Mouse (Mus musculus) midbrain, embryonic 10.5 days (tissue): Measurements from ENCODE around the gene Vps29. TPM values are rescaled to one million over a fixed set of nuclear protein-coding genes. Genes with fewer than 3 reads are reported as not detected.

ENCODE experiments used
- DNase-seq: peaks from one replicate; pipeline ENCODE4 v3.0.0-alpha.2; 2017; ENCODE audit warnings: low spot score
- H3K27ac ChIP-seq: fragments of 300-500 bp; sonication (generic); replicated peaks from 2 replicates; pipeline ENCODE4 v1.5.1; 2016; ENCODE audit warnings: mild to moderate bottlenecking
- H3K27me3 ChIP-seq: fragments of 300-500 bp; sonication (generic); 2 replicates; pipeline ENCODE4 v1.6.1; 2016; ENCODE audit warnings: low read depth, mild to moderate bottlenecking; ENCODE audit not compliant: poor library complexity, severe bottlenecking
- H3K36me3 ChIP-seq: fragments of 300-500 bp; sonication (generic); 2 replicates; pipeline ENCODE4 v1.6.1; 2016; ENCODE audit warnings: mild to moderate bottlenecking, moderate library complexity
- H3K4me1 ChIP-seq: fragments of 300-500 bp; sonication (generic); 2 replicates; pipeline ENCODE4 v1.6.1; 2016
- H3K4me3 ChIP-seq: fragments of 300-500 bp; sonication (generic); 2 replicates; pipeline ENCODE4 v1.5.1; 2016; ENCODE audit warnings: mild to moderate bottlenecking, moderate library complexity
- H3K9me3 ChIP-seq: fragments of 300-500 bp; sonication (generic); replicated peaks from 2 replicates; pipeline ENCODE4 v1.6.1; 2016; ENCODE audit warnings: mild to moderate bottlenecking
- WGBS: fragments of 180-500 bp; shearing (Covaris S2); methylation state at CpG from one replicate; pipeline ENCODE4 v1.1.7; 2016; 5-methylcytosine and 5-hydroxymethylcytosine counted together
- polyA plus RNA-seq: library from polyadenylated mRNA; unstranded; fragments of >200 nt; fragmentation: Nextera tagmentation; extraction: Ambion mirVana; gene quantifications from 2 replicates; pipeline ENCODE4 v1.2.1, GENCODE M21; 2016

The Vps29 gene
- polyA plus RNA-seq, 1 experiment from 2014 or later = 218 TPM

DNA sequence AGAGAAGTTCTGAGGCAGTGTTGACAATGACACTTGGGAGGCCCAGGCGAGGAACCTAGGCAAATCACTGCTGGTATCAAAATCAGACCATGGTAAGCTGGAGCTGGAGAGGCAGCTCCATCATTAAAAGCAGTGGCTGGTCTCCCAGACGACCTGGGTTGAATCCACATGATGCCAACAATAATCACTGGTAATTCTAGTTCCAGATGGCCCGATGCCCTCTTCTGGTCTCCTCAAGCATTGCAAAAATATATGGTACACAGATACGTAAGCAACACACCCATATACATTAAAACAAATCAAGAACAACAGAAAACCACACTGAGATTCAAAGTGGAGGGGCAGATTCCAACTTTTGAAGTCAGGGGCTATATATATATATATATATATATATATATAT is 8.4 kb upstream of the Vps29 start:
- H3K36me3 ChIP-seq = no peaks in the 10 kb centered on the region
- no peak overlapping the region for H3K27ac ChIP-seq
- no peak for DNase-seq
- no peaks in the 10 kb centered on the region for H3K4me1 ChIP-seq
- no peaks in the 10 kb centered on the region for H3K27me3 ChIP-seq
- H3K9me3 ChIP-seq = 0 out of 2 replicates have a peak, but pooled peaks cover 4% of the 10 kb centered on the region
- WGBS = 73% methylated on average over 4 of the region's 4 CpGs
- no peak overlapping the region for H3K4me3 ChIP-seq

DNA sequence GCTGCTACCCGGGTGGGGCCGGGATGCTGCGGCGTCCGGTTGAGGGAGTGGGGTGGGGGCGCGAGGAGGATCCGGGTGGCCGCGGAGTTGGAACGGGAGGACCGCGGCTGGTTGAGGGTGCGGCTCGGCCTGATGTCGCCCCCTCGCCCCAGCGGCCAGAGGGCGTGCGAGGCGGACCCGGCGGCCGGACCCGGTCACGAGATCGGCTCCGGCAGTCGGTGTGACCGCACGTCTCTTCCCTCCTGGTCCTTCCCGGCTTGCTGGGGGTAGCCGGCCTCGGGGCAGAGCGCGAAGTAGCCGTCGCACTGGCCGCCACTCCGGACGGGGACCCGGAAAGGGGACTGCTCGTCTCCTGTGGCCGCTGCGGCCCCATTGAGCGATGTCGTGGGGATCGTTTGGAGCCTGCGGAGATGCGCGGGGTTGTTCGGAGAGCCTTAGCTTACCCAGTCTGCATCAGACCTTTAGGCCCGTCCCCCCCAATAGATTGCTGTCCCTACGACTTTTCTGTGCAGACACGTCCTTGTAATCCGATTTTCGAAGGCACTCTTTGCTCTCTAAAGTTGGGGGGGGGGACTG is 411 bp downstream of the Vps29 start:
- under 1% methylated on average over 57 of the region's 57 CpGs for WGBS
- Histone ChIP-seq H3K4me1 (peaks cover 21% of the 10 kb centered on the region), H3K27ac (peak overlapping the region; percentile 86), H3K27me3 (no peaks in the 10 kb centered on the region), H3K4me3 (peak overlapping the region; percentile 97), H3K36me3 (peaks cover 21% of the 10 kb centered on the region), H3K9me3 (no peaks in the 10 kb centered on the region)
- no peak for DNase-seq

DNA sequence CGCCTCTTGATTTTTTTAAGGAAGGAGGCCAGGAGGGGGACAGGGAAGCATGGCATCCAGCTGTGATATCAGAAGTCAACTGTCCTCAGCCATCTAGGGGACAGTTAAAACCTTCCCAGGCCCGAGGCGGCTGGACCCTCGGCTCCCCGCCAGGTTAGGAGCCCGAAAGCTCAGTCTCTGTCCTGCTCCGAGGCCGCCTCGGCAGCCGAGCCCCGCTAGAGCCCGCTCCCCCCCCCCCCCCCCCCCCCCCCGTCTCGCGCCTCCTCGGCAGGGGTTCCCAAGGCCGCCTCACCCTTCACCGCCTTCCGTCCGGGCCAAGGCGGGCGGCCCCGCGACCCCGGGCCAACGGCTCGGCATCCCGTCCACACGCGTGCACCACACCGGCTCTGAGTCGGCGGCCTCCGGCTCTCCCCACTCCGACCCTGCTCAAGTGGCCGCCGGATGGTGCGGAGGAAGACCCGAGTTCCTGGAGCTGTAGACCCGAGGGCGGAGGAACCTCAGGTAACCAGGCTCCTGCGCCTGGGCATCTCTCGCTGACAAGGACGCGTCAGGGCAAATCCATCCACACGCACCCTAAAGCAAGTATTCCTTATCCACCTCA is 17.5 kb downstream of the Vps29 start, which contains the start of gene Gpn3:
Gene Gpn3, plus strand, starts transcription at position 286 of the 601 bp plus-strand sequence.
- no peaks in the 10 kb centered on the region for H3K27me3 ChIP-seq
- DNase-seq = no peak
- peak within 1 kb of the TSS; percentile 67 for H3K4me3 ChIP-seq
- peak within 1 kb of the TSS; percentile 92 for H3K27ac ChIP-seq
- no peaks in the 10 kb centered on the region for H3K9me3 ChIP-seq
- H3K36me3 ChIP-seq = peaks cover 64% of the 10 kb centered on the region
- WGBS = under 1% methylated on average over 38 of the region's 46 CpGs
- H3K4me1 ChIP-seq = peaks cover 27% of the 10 kb centered on the region

DNA sequence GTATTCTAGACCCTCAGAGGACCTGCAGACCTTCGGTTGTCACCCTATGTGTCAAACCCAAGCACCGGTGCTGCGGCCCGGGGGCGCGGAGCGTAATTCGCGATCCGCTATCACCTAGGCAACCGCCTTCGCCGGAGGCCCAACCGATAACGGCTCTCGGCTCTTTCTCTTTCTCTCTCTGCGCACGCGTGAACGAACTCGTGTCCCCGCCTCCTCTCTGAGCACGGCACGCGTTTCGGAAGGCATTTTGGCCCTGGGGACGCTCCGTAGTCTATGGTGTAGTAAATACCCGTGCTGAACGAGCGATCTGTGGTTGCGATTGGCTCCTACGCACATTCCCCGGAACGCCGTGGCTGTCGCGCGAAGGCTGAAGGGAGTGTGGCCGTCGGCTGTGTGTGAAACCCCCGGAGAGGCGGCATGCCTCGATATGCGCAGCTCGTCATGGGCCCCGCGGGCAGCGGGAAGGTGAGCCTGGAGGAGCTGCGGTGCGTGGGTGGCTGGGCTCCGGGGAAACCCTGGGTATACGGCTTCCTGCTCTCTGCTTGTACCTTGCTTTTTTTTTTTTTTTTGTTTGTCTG is 18.1 kb downstream of the Vps29 start, which contains the start of gene Fam216a:
Gene Fam216a, minus strand, starts transcription at position 173 of the 578 bp plus-strand sequence.
- Histone ChIP-seq H3K27me3 (no peaks in the 10 kb centered on the region), H3K4me3 (peak within 1 kb of the TSS; percentile 67), H3K4me1 (peaks cover 27% of the 10 kb centered on the region), H3K36me3 (peaks cover 64% of the 10 kb centered on the region), H3K9me3 (no peaks in the 10 kb centered on the region), H3K27ac (peak within 1 kb of the TSS; percentile 92)
- under 1% methylated on average over 53 of the region's 53 CpGs for WGBS
- peak; percentile 100 for DNase-seq

DNA sequence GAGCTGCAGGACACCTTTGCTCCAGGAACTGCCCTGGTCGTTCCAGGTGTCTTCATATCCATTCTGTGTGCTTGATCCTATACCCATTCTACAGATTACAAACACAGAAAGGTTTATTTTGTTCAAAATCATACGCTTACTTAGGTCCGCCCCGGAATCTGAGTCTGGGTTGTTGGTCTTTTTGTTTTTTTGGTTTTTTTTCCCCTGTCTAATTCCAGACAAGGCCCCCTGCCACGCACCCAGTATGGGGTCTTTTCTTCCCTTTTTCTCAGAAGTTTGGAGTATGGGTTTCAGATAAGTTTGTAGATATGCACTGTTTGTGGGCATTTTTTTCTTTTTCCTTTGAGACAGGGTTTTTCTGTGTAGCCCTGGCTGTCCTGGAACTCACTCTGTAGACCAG is 18.7 kb downstream of the Vps29 start:
- H3K27me3 ChIP-seq = no peaks in the 10 kb centered on the region
- 9% methylated on average over 5 of the region's 5 CpGs for WGBS
- H3K27ac ChIP-seq = peak overlapping the region; percentile 92
- H3K9me3 ChIP-seq = no peaks in the 10 kb centered on the region
- H3K4me1 ChIP-seq = peaks cover 27% of the 10 kb centered on the region
- H3K36me3 ChIP-seq = peaks cover 59% of the 10 kb centered on the region
- peak overlapping the region; percentile 67 for H3K4me3 ChIP-seq
- no peak for DNase-seq

DNA sequence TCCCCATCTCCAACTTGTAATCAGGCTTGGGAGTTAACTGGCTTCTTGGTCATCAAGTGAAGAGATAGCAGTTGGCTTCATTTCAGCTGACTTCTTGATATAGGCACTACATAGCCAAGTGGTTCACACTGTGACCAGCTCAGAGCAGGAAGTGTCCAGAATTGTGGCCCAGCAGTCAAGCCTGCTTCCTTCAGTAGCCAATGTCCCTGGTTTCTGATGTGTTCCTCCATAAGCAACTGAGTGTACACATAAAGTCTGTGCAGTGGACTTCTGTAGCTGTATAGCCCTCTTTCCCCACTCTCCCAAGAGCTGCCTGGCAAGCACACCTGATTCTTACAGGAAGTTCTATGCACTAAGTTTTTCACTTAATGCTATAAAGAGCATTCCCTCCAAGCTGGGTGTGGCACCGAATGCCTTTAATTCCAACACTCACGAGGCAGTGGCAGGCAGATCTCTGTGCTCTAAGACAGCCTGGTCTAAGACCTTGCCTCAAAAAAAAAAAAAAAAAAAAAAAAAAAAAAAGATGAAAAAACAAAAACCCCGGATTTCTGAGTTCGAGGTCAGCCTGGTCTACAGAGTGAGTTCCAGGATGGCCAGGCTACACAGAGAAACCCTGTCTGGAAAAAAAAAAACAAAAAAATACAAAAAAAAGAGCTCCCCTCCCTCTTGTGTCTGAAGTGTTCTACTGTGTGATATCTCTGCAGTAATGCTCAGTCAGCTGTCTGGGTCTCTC is 23.1 kb downstream of the Vps29 start:
- H3K4me3 ChIP-seq = no peak overlapping the region
- no peak for DNase-seq
- 90% methylated on average over 4 of the region's 4 CpGs for WGBS

DNA sequence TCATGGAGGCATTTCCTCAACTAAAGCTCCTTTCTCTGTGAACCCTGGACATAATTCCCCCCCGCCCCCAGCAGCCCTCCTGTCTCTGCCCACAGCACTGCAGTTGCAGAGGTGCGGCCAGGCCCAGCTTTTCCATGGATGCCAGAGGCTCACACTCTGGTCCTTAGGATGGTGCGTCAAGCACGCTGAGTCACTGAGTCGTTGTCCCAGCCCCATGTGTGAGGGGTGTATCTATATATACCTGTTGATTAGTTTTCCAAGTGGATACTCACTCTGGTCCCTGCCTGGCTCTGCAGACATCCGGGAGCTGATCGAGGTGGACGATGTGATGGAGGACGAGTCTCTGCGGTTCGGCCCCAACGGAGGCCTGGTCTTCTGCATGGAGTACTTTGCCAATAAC is 24.0 kb downstream of the Vps29 start:
- WGBS = 95% methylated on average over 12 of the region's 12 CpGs
- Histone ChIP-seq H3K4me3 (no peak overlapping the region), H3K36me3 (peaks cover 85% of the 10 kb centered on the region), H3K9me3 (no peaks in the 10 kb centered on the region), H3K27ac (no peak overlapping the region), H3K4me1 (peaks cover 8% of the 10 kb centered on the region), H3K27me3 (no peaks in the 10 kb centered on the region)
- DNase-seq = no peak

More for the DNA sequence above, 23.1 kb downstream of the Vps29 start:
- H3K36me3 ChIP-seq = peaks cover 77% of the 10 kb centered on the region
- H3K4me1 ChIP-seq = peaks cover 12% of the 10 kb centered on the region
- H3K27ac ChIP-seq = no peak overlapping the region
- no peaks in the 10 kb centered on the region for H3K9me3 ChIP-seq
- H3K27me3 ChIP-seq = no peaks in the 10 kb centered on the region

DNA sequence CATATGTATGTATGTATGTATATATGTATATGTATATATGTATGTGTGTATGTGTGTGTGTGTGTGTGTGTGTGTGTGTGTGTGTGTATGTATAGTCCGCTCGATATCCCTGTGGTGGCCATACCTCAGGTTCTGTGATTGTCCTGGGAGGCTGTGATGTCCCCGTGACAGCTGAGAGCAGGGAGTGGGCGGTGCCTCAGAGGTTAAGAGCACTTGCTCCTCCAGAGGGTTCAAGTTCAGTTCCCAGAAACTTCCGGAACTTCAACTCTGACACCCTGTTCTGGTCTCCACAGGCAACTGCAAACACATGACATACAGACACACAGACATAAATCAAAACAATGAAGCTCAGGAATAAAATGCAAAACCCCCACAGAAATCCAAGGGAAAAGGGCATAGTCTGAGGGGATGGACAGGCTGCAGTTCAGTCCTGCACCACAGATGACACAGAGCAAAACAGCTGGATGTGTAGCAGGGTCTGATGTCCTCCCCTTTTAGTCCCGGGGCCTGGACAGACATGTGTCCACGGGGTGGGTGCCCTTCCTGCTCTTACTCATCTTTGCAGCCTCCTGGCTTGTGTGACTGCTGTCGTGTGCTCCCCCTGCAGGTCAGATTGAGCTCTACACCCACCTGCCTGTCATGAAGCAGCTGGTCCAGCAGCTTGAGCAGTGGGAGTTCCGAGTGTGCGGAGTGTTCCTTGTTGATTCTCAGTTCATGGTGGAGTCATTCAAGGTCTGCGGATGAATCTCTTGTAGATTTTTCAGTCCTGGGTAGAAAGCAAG is 25.4 kb downstream of the Vps29 start:
- Histone ChIP-seq H3K27me3 (no peaks in the 10 kb centered on the region), H3K9me3 (no peaks in the 10 kb centered on the region), H3K36me3 (peaks cover 76% of the 10 kb centered on the region), H3K4me3 (no peak overlapping the region), H3K27ac (no peak overlapping the region), H3K4me1 (no peaks in the 10 kb centered on the region)
- peak; percentile 69 for DNase-seq
- WGBS = 66% methylated on average over 11 of the region's 11 CpGs

DNA sequence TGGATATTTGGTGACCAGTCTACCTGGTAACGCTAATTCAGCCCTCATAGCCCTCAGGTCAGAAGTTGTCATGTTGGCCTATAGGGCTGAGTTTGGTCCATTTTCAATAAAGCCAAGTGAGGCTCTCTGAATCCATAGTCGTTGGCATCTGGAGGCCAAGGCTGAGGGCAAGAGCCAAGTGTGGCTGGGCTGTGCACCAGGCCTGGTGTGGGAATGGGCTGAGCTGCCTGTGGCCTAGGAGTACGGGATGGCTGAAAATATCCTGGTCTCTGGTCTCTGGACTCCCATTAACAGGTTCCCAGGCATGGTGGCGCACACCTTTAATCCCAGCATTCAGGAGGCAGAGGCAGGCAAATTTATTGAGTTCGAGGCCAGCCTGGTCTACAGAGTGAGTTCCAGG is 35.8 kb downstream of the Vps29 start:
- Histone ChIP-seq H3K4me1 (peaks cover 13% of the 10 kb centered on the region), H3K36me3 (0 out of 2 replicates have a peak, but pooled peaks cover 7% of the 10 kb centered on the region), H3K9me3 (no peaks in the 10 kb centered on the region), H3K27ac (no peak overlapping the region), H3K4me3 (no peak overlapping the region), H3K27me3 (no peaks in the 10 kb centered on the region)
- no peak for DNase-seq
- 84% methylated on average over 5 of the region's 5 CpGs for WGBS

DNA sequence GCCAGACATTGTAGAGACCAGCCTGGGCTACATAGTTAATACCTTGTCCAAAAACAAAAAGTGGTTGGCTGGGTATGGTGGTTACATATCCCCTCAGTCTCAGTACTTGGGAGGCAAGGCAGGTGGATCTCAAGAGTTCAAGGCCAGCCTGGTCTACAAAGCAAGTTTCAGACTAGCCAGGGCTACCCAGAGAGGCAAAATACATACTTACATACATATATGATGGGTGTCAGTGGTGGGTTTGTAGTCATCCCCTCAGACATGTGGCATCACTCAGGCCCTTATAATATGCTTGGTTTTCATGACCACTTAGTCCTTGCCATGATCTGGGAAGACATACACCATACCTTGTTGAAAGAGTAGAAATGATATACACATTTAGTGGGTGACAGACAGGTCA is 36.5 kb downstream of the Vps29 start:
- Histone ChIP-seq H3K9me3 (no peaks in the 10 kb centered on the region), H3K27ac (no peak overlapping the region), H3K36me3 (0 out of 2 replicates have a peak, but pooled peaks cover 10% of the 10 kb centered on the region), H3K27me3 (no peaks in the 10 kb centered on the region), H3K4me3 (no peak overlapping the region), H3K4me1 (peaks cover 13% of the 10 kb centered on the region)
- DNase-seq = no peak

DNA sequence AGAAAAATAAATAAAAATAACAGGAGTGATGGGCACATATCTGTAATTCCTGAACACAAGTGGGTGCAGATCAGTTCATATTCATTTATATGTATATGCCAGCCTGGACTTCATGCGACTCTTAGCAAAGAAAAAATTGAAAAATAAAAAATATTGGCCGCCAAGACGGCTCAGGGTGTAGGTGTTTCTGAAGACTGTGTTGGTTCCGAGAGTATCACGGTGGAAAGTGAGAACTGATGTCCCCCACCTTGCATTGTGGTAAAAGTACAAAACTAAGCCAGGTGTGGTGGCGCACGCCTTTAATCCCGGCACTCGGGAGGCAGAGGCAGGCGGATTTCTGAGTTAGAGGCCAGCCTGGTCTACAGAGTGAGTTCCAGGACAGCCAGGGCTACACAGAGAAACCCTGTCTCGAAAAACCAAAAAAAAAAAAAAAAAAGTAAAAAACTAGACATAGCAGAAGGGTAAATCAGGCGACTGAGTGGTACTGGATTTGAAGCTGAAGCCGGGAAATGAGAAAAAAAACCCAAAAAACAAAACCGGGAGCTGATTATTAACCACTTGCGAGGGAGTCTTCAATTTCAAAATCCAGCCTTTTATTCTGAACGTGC is 37.1 kb downstream of the Vps29 start:
- 54% methylated on average over 16 of the region's 16 CpGs for WGBS
- Histone ChIP-seq H3K4me1 (peaks cover 13% of the 10 kb centered on the region), H3K27ac (peak overlapping the region; percentile 85), H3K27me3 (no peaks in the 10 kb centered on the region), H3K9me3 (no peaks in the 10 kb centered on the region), H3K36me3 (0 out of 2 replicates have a peak, but pooled peaks cover 10% of the 10 kb centered on the region), H3K4me3 (peak overlapping the region; percentile 91)
- no peak for DNase-seq

DNA sequence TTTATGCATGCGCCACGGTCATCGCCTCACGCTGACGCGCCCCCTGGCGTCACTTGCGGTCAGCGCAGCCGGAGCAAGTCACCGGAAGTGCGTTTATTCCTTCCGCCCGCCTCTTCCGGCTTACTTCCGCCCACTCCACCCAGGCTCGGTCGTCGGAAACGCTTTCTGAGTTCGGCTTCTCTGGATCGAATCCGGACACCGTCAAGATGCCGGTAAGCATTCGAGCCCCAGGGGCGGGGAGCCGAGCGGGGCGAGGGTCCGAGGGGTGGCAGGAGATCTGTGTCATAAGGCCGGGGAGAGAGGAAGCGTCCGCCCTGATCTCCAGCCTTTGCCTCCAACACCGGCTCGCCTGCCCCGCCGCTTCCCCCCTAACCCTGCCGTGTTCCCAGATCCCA is 37.6 kb downstream of the Vps29 start, which contains the start of gene Arpc3:
Gene Arpc3, plus strand, starts transcription at position 93 of the 395 bp plus-strand sequence.
- WGBS = under 1% methylated on average over 39 of the region's 39 CpGs
- H3K4me1 ChIP-seq = peaks cover 13% of the 10 kb centered on the region
- H3K27ac ChIP-seq = peak within 1 kb of the TSS; percentile 85
- no peaks in the 10 kb centered on the region for H3K27me3 ChIP-seq
- no peaks in the 10 kb centered on the region for H3K9me3 ChIP-seq
- H3K36me3 ChIP-seq = peaks cover 13% of the 10 kb centered on the region
- peak; percentile 90 for DNase-seq
- peak within 1 kb of the TSS; percentile 91 for H3K4me3 ChIP-seq
